Mouse (Mus musculus): ENCODE measurements at regions not wholly inside any gene's neighbourhood (a gene's known extent, or its start where the extent isn't known, plus 50 kb on each side); places are given as distances from the start of the nearest gene placed in this dataset.

DNA sequence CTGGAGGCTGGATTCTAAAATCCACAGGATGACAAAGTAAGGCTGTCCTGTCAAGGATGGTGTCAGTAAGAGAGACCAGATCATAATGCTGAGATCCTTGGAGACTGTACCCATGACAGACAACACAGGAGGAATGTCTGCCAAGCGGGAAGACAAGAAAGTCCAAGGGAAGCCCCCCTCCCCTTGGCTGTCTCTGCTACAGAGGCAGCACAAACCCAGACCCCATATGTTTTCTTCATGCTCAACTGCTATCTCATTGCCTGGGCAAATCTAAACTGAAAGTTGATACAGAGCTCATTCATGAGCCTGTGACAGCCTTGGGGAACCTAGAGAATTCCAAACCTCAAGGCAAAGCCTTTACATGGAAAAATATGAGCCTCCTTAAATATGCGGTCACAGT is 177.7 kb upstream of the Id4 start:
- Histone ChIP-seq H3K4me1 (0 out of 2 replicates have a peak, but pooled peaks cover under 1% of the 10 kb centered on the region), H3K36me3 (ENCODE audit: poor library complexity, severe bottlenecking) (no peaks in the 10 kb centered on the region), H3K4me2 (no peak overlapping the region), H3K27ac (no peak overlapping the region), H3K9me3 (replicated peaks) (no peaks in the 10 kb centered on the region; the same call in 1 of the 2 replicates), H3K9ac (no peak overlapping the region), H3K4me3 (no peak overlapping the region), H3K27me3 (no peaks in the 10 kb centered on the region)
- ATAC-seq: no peak
- 93% methylated on average over 2 of the region's 2 CpGs for WGBS

DNA sequence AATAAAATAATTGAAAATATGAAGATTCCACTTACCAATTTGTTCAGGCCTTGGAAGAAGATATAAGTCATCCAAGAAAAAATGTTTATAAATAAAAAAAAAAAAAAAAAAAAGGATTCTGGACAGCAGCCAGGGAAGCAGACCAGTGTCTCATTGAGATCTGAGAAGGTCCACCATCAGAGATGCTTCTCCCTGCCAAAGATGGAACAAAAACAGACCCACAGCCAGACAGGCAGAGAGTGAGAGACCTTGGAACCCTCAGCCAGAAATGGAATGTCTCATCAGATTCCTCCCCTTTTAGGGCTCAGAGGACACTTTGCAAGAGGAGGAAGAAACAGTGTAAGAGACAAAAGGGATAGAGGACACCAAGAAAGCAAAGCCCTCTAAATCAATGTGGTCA is 177.2 kb upstream of the Id4 start:
- Histone ChIP-seq H3K9ac (no peak overlapping the region), H3K4me1 (no peaks in the 10 kb centered on the region), H3K4me3 (no peak overlapping the region), H3K9me3 (replicated peaks) (no peaks in the 10 kb centered on the region; the same call in 1 of the 2 replicates), H3K36me3 (ENCODE audit: poor library complexity, severe bottlenecking) (no peaks in the 10 kb centered on the region), H3K27ac (no peak overlapping the region), H3K4me2 (no peak overlapping the region), H3K27me3 (no peaks in the 10 kb centered on the region)
- no peak for ATAC-seq

DNA sequence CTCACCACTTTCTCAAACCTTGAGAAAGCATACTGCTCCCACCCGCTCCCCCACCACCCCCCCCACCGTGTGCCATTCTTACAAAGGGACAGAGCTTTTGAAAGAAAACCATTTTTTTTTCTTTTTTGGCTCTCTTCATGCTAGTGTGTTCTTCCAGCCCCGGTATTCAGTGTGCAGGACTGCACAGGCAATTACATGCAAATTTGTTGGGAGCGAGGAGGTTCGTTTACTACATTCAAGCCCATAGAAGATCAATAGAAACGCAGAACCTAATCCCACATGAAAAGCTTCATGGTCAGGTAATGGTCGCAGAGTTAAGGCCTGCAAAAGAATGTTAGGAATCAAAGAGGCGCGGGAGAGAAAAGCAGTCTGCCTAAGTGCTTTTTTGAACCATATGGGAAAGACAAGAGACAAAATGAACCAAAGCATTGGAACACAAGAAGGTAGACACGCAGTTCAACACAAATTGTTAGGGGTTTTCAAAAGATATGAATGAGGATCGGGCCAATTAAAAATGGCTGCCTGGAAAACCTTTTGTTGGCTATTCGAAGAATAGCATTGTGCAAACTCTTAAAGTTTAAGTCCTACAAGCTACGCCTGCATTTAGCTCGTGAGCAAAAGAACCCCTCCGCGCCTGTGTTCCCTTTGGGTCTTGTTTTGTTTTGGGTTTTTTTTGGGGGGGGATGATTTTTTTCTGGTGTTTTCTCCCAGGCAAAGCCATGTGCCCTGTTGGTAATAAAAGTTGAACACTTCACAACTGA is 166.6 kb upstream of the Id4 start:
- Histone ChIP-seq H3K36me3 (ENCODE audit: poor library complexity, severe bottlenecking) (no peaks in the 10 kb centered on the region), H3K27ac (peak overlapping the region; percentile 70), H3K4me2 (peak overlapping the region; percentile 32; the same call in 1 of the 2 replicates), H3K27me3 (no peaks in the 10 kb centered on the region), H3K4me3 (no peak overlapping the region), H3K9me3 (replicated peaks) (no peaks in the 10 kb centered on the region), H3K9ac (no peak overlapping the region), H3K4me1 (peaks cover 27% of the 10 kb centered on the region)
- peak; percentile 76; the same call in 1 of the 2 replicates for ATAC-seq
- WGBS: 12% methylated on average over 16 of the region's 16 CpGs

DNA sequence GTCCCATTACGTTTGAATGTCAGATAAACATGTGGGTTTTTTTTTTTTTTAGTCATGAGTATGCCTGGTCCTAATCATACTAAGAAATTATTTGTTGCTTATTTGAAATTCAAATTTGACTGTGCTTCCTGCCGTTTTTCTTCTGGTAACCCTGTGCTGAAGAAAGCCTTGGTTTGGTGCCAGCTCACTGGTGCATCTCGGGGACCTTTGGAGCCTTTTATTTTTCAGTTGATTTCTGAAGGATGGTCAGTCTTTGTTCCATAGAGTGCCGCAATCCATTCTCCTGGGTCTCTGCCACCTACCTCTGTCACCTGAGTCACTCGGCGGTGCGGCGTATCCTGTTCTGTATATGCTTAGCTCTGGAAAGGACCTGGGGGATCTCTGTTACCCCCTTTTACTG is 158.9 kb upstream of the Id4 start:
- Histone ChIP-seq H3K4me3 (no peak overlapping the region), H3K27me3 (no peaks in the 10 kb centered on the region), H3K4me2 (peak overlapping the region; percentile 15; the same call in 1 of the 2 replicates)

DNA sequence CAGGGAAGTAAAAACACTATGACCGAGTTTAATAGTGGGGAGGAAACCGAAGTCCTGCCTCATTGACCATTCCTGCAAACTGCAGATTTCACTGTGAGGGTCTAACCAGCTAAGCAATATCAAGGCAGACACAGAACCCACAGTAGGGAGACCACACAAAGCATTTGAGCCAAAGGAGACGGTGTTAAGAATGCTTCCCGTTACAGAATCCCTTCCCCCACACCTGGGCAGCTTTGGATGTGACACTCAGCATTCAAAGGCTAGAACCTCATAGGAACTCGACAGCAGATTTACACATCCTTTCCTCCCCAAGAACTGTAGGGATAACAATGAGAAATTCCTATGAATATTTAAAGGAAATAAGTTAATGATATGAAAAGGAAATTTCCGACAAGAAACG is 158.5 kb upstream of the Id4 start:
- no peaks in the 10 kb centered on the region for H3K9me3 ChIP-seq (replicated peaks)
- H3K4me2 ChIP-seq: peak overlapping the region; percentile 15; the same call in 1 of the 2 replicates
- peak overlapping the region; percentile 79 for H3K27ac ChIP-seq

More for the DNA sequence above, 158.9 kb upstream of the Id4 start:
- H3K9me3 ChIP-seq (replicated peaks): no peaks in the 10 kb centered on the region
- no peaks in the 10 kb centered on the region for H3K36me3 ChIP-seq (ENCODE audit: poor library complexity, severe bottlenecking)
- WGBS: 39% methylated on average over 8 of the region's 8 CpGs
- peak overlapping the region; percentile 79 for H3K27ac ChIP-seq
- no peak overlapping the region for H3K9ac ChIP-seq
- H3K4me1 ChIP-seq: peaks cover 57% of the 10 kb centered on the region
- ATAC-seq: no peak

DNA sequence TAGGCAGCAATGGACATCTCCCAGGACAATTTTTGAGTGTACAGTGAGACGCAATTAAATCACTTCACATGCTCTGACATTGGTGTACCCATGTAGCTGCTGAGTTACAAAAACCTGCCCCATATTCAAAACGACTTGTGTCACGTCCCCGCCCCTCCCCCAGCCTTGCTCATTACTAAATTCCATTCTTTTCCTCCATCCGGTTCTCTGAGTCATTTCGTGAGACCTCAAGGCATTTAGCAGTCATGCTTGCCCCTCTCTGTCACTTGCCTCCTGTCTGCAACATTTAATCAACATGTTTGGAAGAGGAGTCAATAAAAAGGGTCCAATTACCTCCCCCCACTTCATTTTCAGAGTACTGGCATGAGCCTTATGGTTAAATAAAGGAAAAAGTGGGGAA is 156.3 kb upstream of the Id4 start:
- Histone ChIP-seq H3K4me3 (no peak overlapping the region), H3K9ac (no peak overlapping the region), H3K36me3 (ENCODE audit: poor library complexity, severe bottlenecking) (no peaks in the 10 kb centered on the region), H3K27ac (no peak overlapping the region), H3K4me1 (peaks cover 45% of the 10 kb centered on the region), H3K27me3 (peaks cover 5% of the 10 kb centered on the region; the same call in 1 of the 2 replicates), H3K9me3 (replicated peaks) (no peaks in the 10 kb centered on the region), H3K4me2 (no peak overlapping the region)
- ATAC-seq: no peak
- 51% methylated on average over 6 of the region's 6 CpGs for WGBS

More for the DNA sequence above, 158.5 kb upstream of the Id4 start:
- Histone ChIP-seq H3K4me3 (no peak overlapping the region), H3K9ac (no peak overlapping the region), H3K36me3 (ENCODE audit: poor library complexity, severe bottlenecking) (no peaks in the 10 kb centered on the region), H3K4me1 (peaks cover 58% of the 10 kb centered on the region), H3K27me3 (no peaks in the 10 kb centered on the region)
- WGBS: 19% methylated on average over 7 of the region's 7 CpGs
- no peak for ATAC-seq

DNA sequence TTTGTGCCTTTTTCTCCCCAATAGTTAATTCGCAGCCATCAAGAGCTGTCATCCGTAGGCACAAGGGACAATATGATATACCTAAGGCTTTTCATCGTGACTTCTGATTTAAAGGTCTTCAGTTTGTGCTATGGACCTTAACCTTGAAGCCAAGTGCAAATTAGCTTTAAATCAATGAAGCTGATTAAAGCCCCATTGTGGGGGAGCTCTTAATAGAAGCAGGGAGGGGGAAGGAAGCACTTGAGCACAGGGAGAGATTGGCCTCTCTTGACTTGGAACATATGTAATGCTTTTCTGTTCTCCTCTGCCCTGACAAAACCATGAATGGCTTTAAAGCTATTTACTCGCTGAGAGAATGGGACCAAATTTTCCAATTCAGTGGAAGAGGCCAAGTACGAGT is 154.1 kb upstream of the Id4 start:
- Histone ChIP-seq H3K4me3 (no peak overlapping the region), H3K36me3 (ENCODE audit: poor library complexity, severe bottlenecking) (no peaks in the 10 kb centered on the region), H3K4me2 (peak overlapping the region; percentile 40), H3K9me3 (replicated peaks) (no peaks in the 10 kb centered on the region), H3K27me3 (peaks cover 5% of the 10 kb centered on the region; the same call in 1 of the 2 replicates), H3K27ac (peak overlapping the region; percentile 25; the same call in 1 of the 2 replicates), H3K9ac (no peak overlapping the region), H3K4me1 (peaks cover 40% of the 10 kb centered on the region)
- ATAC-seq: peak; percentile 58; the same call in 1 of the 2 replicates
- 13% methylated on average over 5 of the region's 5 CpGs for WGBS

DNA sequence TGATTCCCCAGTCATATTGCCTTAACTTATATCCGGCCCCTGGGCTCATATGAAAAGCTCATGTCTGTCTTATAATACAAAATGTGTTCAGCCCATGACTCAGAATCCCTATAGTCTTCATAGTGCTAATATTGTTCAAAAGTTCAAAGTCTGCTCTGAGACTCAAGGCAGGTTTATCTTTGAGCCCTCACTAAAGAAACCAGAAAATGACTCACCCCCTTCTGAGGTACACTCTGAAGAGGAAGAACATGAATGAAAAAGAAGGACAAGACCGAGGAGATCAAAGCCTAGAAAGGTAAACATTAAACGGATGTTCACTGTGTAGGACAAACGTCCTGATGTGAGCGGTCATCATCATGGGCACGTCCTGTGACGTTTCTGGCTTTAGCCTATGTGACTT is 145.1 kb upstream of the Id4 start:
- Histone ChIP-seq H3K4me1 (no peaks in the 10 kb centered on the region), H3K36me3 (ENCODE audit: poor library complexity, severe bottlenecking) (no peaks in the 10 kb centered on the region), H3K9ac (no peak overlapping the region), H3K27me3 (no peaks in the 10 kb centered on the region), H3K4me2 (no peak overlapping the region), H3K9me3 (replicated peaks) (peaks cover 5% of the 10 kb centered on the region; the same call in 1 of the 2 replicates), H3K27ac (no peak overlapping the region), H3K4me3 (no peak overlapping the region)
- no peak for ATAC-seq
- WGBS: 92% methylated on average over 7 of the region's 7 CpGs

DNA sequence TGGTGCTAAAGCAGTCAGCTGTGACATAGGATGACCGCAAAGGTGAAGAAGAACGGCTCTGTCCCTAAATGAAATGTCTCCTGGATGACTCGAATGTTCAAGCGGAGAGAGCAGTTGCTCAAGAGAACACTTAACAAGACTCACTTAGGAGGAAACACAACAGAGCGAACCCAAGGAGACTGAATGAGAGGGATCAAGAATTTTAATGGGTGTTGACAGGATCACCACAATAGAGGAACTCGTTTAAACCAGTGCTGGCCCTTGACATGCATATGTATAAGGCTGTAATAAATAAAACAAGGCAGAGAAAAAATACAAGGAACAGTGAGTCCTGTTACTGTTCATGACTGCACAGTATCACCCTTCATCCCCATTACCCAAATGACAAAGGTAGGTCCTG is 134.4 kb upstream of the Id4 start:
- 0 out of 2 replicates have a peak, but pooled peaks cover 5% of the 10 kb centered on the region for H3K9me3 ChIP-seq (replicated peaks)
- peaks cover 48% of the 10 kb centered on the region for H3K4me1 ChIP-seq
- H3K27ac ChIP-seq: peak overlapping the region; percentile 44
- H3K9ac ChIP-seq: no peak overlapping the region
- WGBS: 23% methylated on average over 6 of the region's 6 CpGs
- H3K4me3 ChIP-seq: no peak overlapping the region
- H3K4me2 ChIP-seq: no peak overlapping the region
- H3K36me3 ChIP-seq (ENCODE audit: poor library complexity, severe bottlenecking): no peaks in the 10 kb centered on the region
- H3K27me3 ChIP-seq: no peaks in the 10 kb centered on the region
- peak; percentile 43 for ATAC-seq

DNA sequence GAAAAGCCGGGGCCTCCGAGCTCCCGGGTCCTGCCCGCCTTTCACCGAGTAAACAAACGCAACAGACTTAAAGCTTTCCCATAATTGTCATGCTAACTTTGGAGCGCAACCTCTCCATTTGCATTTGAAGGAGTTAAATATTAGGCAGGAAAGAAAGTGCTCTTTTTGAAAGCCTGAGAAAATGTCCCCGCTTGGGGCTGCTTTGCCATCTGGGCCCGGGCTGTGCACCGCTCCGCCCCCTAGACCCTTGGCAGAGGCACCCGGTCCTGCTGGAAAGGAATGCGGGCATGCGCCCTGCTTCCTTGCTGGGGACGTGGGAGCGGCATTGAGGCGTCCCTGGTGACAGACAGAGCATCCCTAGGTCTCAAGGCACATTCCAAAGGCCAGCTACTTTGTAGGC is 130.3 kb upstream of the Id4 start:
- Histone ChIP-seq H3K4me2 (peak overlapping the region; percentile 45), H3K36me3 (ENCODE audit: poor library complexity, severe bottlenecking) (no peaks in the 10 kb centered on the region), H3K4me1 (peaks cover 55% of the 10 kb centered on the region), H3K27me3 (no peaks in the 10 kb centered on the region), H3K9me3 (replicated peaks) (0 out of 2 replicates have a peak, but pooled peaks cover 5% of the 10 kb centered on the region), H3K9ac (no peak overlapping the region), H3K27ac (peak overlapping the region; percentile 85), H3K4me3 (no peak overlapping the region)
- ATAC-seq: peak; percentile 91
- under 1% methylated on average over 17 of the region's 17 CpGs for WGBS

DNA sequence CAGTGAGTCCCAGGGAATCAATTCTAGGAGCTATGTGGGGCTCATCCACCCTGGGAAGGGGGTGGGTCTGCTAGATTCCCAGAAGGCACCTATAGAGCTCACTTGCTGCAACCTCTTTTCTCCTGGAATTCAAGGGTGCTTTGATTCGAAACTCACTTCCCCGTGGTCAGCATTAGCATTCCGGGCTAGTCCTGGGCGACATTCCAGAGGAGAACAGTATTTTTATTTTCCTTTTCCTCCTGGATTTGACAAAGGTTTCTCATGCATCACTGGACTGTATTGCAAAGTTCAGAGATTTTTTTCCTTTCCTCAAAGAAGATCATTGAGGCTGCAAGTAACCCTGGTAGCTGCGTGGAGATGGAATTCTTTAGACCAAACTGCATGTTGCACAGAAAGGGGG is 129.3 kb upstream of the Id4 start:
- no peak overlapping the region for H3K4me3 ChIP-seq
- peak; percentile 45 for ATAC-seq
- 4% methylated on average over 5 of the region's 5 CpGs for WGBS

DNA sequence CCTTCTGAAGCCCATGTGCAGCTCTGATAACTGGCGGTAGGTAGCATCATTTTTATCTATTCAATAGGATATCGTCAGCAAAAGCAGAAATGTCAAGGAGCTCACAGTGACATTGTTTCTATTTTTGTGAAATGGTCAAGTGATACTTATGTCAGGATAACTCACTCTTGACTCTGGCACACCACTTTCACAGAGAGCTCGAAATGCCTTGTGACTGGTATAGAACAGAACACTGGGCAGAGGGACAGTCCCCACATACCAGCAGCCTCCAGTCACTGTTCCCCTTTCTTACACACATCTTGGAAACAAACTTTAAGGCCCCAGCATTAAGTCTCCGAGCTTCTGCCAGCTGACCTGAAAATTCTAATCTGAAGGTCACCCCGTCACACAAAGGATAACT is 115.1 kb upstream of the Id4 start:
- Histone ChIP-seq H3K27ac (no peak overlapping the region), H3K4me3 (no peak overlapping the region), H3K9ac (no peak overlapping the region), H3K27me3 (no peaks in the 10 kb centered on the region), H3K4me1 (no peaks in the 10 kb centered on the region), H3K36me3 (ENCODE audit: poor library complexity, severe bottlenecking) (no peaks in the 10 kb centered on the region), H3K9me3 (replicated peaks) (no peaks in the 10 kb centered on the region), H3K4me2 (no peak overlapping the region)
- WGBS: 87% methylated on average over 5 of the region's 5 CpGs
- no peak for ATAC-seq

More for the DNA sequence above, 129.3 kb upstream of the Id4 start:
- H3K4me1 ChIP-seq: peaks cover 50% of the 10 kb centered on the region
- 0 out of 2 replicates have a peak, but pooled peaks cover 5% of the 10 kb centered on the region for H3K9me3 ChIP-seq (replicated peaks)
- peak overlapping the region; percentile 45; the same call in 1 of the 2 replicates for H3K4me2 ChIP-seq
- H3K9ac ChIP-seq: no peak overlapping the region
- H3K36me3 ChIP-seq (ENCODE audit: poor library complexity, severe bottlenecking): no peaks in the 10 kb centered on the region
- H3K27me3 ChIP-seq: no peaks in the 10 kb centered on the region
- peak overlapping the region; percentile 85 for H3K27ac ChIP-seq
